Mouse (Mus musculus) bone marrow, adult 2 months (tissue): ENCODE data around the gene Chl1.

Experiments
- CTCF ChIP-seq: fragments of 200-500 bp; IDR thresholded peaks from 2 replicates; pipeline ENCODE4 v1.5.1; 2011; ENCODE audit warnings: low read length, control low read depth; ENCODE audit not compliant: control insufficient read depth, insufficient read depth
- POLR2A ChIP-seq: fragments of 200-500 bp; IDR thresholded peaks from 2 replicates; pipeline ENCODE4 v1.6.1; 2011; ENCODE audit warnings: low read depth, mild to moderate bottlenecking, control low read depth, low read length, borderline replicate concordance; ENCODE audit not compliant: control insufficient read depth

GRCm38 (mm10) chr6:103613714-103614113, 103.3 kb downstream of the Chl1 start:
- TF ChIP-seq POLR2A (no peak), CTCF (no peak)
